Mouse (Mus musculus) hindbrain, embryonic 16.5 days (tissue): Measurements from ENCODE around the gene Maco1. TPM values are rescaled to one million over a fixed set of nuclear protein-coding genes. Genes with fewer than 3 reads are reported as not detected.

ENCODE experiments used
- ATAC-seq: fragments of 200-750 bp; cut with Nextera tagmentation; 2 replicates; pipeline ENCODE4 v1.8.0; 2017; ENCODE audit warnings: moderate TSS enrichment, moderate library complexity
- H3K27ac ChIP-seq: fragments of 300-500 bp; sonication (generic); 2 replicates; pipeline ENCODE4 v1.5.1; 2014; ENCODE audit warnings: low read depth, mild to moderate bottlenecking, control low read depth, low read length, moderate library complexity
- H3K27me3 ChIP-seq: fragments of 300-500 bp; sonication (generic); replicated peaks from 2 replicates; pipeline ENCODE4 v1.6.1; 2014; ENCODE audit warnings: low read length; ENCODE audit not compliant: control insufficient read depth, insufficient read depth
- H3K36me3 ChIP-seq: fragments of 300-500 bp; sonication (generic); 2 replicates; pipeline ENCODE4 v1.6.1; 2014; ENCODE audit warnings: mild to moderate bottlenecking, low read length, moderate library complexity, mixed read lengths; ENCODE audit not compliant: control insufficient read depth, insufficient read depth
- H3K4me1 ChIP-seq: fragments of 300-500 bp; sonication (generic); 2 replicates; pipeline ENCODE4 v1.6.1; 2014; ENCODE audit warnings: low read depth, low read length; ENCODE audit not compliant: control insufficient read depth, insufficient read depth
- H3K4me2 ChIP-seq: fragments of 300-500 bp; sonication (generic); 2 replicates; pipeline ENCODE4 v1.6.1; 2014; ENCODE audit warnings: mild to moderate bottlenecking, low read length, control low read depth, moderate library complexity
- H3K4me3 ChIP-seq: fragments of 300-500 bp; sonication (generic); 2 replicates; pipeline ENCODE4 v1.5.1; 2014; ENCODE audit warnings: mild to moderate bottlenecking, low read length, control low read depth, moderate library complexity
- H3K9ac ChIP-seq: fragments of 300-500 bp; sonication (generic); 2 replicates; pipeline ENCODE4 v1.6.1; 2014; ENCODE audit warnings: low read depth, mild to moderate bottlenecking, control low read depth, low read length, moderate library complexity
- H3K9me3 ChIP-seq: fragments of 300-500 bp; sonication (generic); 2 replicates; pipeline ENCODE4 v1.6.1; 2014; ENCODE audit warnings: mild to moderate bottlenecking, low read length, moderate library complexity; ENCODE audit not compliant: control insufficient read depth
- WGBS: fragments of 180-500 bp; shearing (Covaris S2); extraction: QIAGEN DNeasy Blood & Tissue Kit; methylation state at CpG from one replicate; pipeline ENCODE4 v1.1.7; 2014; 5-methylcytosine and 5-hydroxymethylcytosine counted together
- polyA plus RNA-seq: library from polyadenylated mRNA; unstranded; fragments of >200 nt; fragmentation: Nextera tagmentation; extraction: Ambion mirVana; gene quantifications from 2 replicates; pipeline ENCODE4 v1.2.1, GENCODE M21; 2015

The Maco1 gene
- polyA plus RNA-seq, 1 experiment from 2014 or later, result 75.4 TPM

DNA sequence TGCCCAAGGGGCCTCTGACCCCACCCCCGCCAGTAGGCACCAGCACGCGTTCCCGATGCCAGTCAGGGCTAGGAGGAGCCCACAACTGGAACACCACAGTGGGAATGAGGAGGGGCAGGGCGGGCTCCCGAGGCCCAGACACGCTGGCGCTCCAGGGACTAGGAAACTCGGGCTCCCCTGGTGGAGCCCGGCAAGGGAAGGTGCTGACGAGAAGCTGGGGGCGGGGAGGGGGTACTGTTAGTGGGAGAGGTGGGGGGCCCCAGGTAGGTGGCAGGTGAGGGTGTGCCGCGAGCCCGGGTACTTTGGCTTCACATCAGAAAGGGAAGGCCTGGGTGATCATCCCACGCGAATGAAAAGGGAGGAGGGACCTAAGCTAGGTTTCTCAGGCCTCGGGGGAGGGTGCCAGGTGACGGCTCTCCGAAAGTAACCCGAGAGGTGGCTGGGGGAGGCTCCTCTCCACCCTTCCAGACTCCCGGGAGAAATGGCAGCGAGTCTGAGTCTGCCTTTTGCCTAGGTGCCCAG, 86.2 kb downstream of the Maco1 start:
- H3K9ac ChIP-seq, result peak overlapping the region; percentile 61
- peak overlapping the region; percentile 55 for H3K4me3 ChIP-seq
- no peak for ATAC-seq
- no peaks in the 10 kb centered on the region for H3K9me3 ChIP-seq
- H3K27ac ChIP-seq, result no peak overlapping the region
- H3K36me3 ChIP-seq, result no peaks in the 10 kb centered on the region
- peaks cover 15% of the 10 kb centered on the region for H3K4me1 ChIP-seq
- 4% methylated on average over 23 of the region's 23 CpGs for WGBS
- peak overlapping the region; percentile 91 for H3K4me2 ChIP-seq
- H3K27me3 ChIP-seq, result peaks cover 19% of the 10 kb centered on the region; the same call in 1 of the 2 replicates

DNA sequence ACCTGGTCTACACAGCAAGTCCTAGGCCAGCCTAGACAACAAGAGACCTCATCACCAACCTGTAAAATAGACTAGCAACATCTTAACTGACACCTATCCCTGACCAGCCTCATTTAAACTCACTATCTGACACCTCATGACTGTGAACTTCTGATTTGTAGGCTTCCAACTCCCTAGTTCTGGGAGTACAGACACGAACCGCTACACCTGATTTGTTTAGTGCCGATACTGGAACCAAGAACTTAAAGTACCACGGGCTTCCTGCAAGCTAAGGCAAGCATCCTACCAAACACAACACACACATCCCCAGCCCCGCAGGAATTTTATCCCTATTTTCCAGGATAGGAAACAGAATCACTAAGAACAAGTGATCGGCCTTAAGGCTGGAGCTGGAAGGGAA, 86.9 kb downstream of the Maco1 start:
- H3K4me3 ChIP-seq, result no peak overlapping the region
- H3K9me3 ChIP-seq, result no peaks in the 10 kb centered on the region
- no peak overlapping the region for H3K27ac ChIP-seq
- 82% methylated on average over 6 of the region's 6 CpGs for WGBS
- H3K36me3 ChIP-seq, result no peaks in the 10 kb centered on the region
- H3K27me3 ChIP-seq, result peaks cover 19% of the 10 kb centered on the region; the same call in 1 of the 2 replicates
- no peak overlapping the region for H3K9ac ChIP-seq
- no peak overlapping the region for H3K4me2 ChIP-seq
- peaks cover 15% of the 10 kb centered on the region for H3K4me1 ChIP-seq
- ATAC-seq, result no peak

DNA sequence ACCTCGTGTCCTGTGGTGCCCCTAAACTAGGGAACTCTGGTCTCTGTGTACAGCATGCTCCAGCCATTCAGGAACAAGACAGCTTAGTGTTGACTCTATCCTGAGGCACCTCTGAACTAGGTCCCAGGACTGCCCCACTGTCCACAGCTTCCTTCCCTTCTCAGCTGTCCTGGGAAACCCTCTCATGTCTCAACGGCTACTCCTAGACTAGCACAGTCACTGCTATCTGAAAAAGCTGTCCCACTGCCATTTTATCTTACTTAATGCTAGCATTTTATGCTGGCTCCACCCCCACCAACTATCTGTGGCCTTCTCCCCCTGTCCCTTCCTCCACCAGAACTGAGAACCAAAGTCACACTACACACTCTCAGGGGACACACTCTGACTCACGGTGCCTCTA, 88.8 kb downstream of the Maco1 start:
- Histone ChIP-seq H3K4me2 (no peak overlapping the region), H3K4me1 (peaks cover 15% of the 10 kb centered on the region), H3K9ac (no peak overlapping the region), H3K4me3 (no peak overlapping the region), H3K27me3 (peaks cover 19% of the 10 kb centered on the region; the same call in 1 of the 2 replicates), H3K9me3 (no peaks in the 10 kb centered on the region), H3K27ac (no peak overlapping the region), H3K36me3 (no peaks in the 10 kb centered on the region)
- 85% methylated on average over 3 of the region's 3 CpGs for WGBS
- ATAC-seq, result no peak

DNA sequence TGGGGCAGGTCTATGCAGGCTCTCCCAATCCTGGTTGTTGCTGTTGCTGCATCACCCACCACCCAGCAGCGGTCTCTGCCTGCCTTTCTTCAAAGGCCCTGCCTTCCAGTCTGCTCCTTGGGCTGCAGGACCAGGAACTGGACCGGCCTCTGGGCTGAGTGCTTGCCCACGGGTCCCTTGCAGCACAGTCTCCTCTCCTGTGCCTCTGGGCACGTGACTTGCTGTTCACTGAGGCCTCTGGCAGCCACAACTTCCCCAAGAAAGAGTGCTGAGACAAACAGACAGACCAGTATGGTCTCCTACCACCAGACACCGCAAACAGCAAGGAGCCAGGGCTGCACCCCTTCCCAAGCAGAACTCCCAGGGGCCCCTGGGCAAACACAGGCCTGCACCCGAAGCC, 90.8 kb downstream of the Maco1 start:
- H3K27me3 ChIP-seq, result peaks cover 8% of the 10 kb centered on the region; the same call in 1 of the 2 replicates
- ATAC-seq, result no peak
- H3K9me3 ChIP-seq, result no peaks in the 10 kb centered on the region
- H3K9ac ChIP-seq, result no peak overlapping the region
- H3K4me3 ChIP-seq, result no peak overlapping the region
- WGBS, result 79% methylated on average over 6 of the region's 6 CpGs
- H3K4me2 ChIP-seq, result no peak overlapping the region
- H3K4me1 ChIP-seq, result peaks cover 6% of the 10 kb centered on the region
- H3K27ac ChIP-seq, result no peak overlapping the region
- H3K36me3 ChIP-seq, result no peaks in the 10 kb centered on the region

DNA sequence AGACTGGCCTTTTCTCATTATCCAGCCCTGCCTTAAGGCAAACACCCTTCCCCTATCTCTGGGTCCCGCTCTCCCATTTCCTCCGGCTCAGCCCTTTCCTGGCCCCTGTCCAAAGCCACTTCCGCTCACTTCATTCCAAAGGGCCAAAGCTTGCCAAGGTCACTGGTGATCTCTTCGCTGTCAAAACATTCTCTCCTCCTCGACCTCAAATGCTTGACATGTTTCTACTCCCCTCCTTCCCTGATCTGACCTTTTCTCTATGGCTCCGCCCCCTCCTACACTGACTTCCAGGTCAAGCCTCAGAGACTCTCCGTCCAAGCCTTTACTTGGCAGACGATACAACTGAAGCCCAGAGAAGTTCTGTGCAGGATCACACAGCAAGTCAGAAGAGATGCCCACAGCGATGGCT, 92.3 kb downstream of the Maco1 start:
- H3K4me1 ChIP-seq, result no peaks in the 10 kb centered on the region
- no peak overlapping the region for H3K27ac ChIP-seq
- 0 out of 2 replicates have a peak, but pooled peaks cover 2% of the 10 kb centered on the region for H3K27me3 ChIP-seq
- 53% methylated on average over 9 of the region's 9 CpGs for WGBS
- ATAC-seq, result no peak
- no peaks in the 10 kb centered on the region for H3K9me3 ChIP-seq
- H3K4me3 ChIP-seq, result no peak overlapping the region
- no peak overlapping the region for H3K9ac ChIP-seq
- H3K36me3 ChIP-seq, result no peaks in the 10 kb centered on the region
- H3K4me2 ChIP-seq, result no peak overlapping the region

DNA sequence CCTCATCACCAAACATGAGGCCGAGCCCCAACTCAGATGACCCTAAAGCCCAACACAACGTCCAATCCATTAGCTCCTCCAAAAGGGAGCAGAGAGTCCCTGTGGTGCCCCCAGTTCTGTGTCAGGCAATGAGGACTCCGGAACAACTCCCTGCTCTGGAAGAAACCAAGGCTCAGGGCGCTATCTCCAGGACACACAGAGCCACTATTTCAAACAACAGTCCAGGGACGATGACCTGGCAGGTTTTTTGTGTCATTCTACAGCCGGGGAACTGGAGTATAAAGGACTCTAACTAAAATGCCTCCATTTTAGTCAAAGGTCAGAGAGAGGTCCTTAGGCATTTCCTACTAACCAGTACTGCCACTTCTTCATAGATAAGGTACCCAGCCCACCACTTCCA, 92.9 kb downstream of the Maco1 start:
- Histone ChIP-seq H3K4me3 (no peak overlapping the region), H3K9me3 (no peaks in the 10 kb centered on the region), H3K36me3 (no peaks in the 10 kb centered on the region), H3K9ac (no peak overlapping the region), H3K4me2 (no peak overlapping the region), H3K27ac (no peak overlapping the region), H3K4me1 (no peaks in the 10 kb centered on the region), H3K27me3 (no peaks in the 10 kb centered on the region)
- no peak for ATAC-seq
- 77% methylated on average over 6 of the region's 6 CpGs for WGBS

DNA sequence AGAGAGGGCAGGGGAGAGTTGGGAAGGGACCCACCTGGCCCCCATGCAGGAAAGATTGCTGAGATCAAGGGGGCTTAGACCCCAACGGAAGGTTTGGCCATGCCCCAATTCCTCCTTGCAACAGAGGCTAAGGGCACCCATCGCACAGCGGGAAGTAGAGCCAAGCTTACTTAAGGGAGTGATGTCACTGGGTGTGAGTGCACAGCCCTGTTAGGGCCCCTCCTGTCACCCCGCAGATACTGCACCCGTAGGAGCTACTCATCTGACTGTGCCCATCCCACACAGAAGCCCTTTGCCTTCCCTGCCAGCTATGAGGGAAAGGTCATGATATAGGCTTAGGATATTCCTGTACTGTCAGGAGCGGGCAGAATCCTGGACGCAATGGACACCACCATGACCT, 93.6 kb downstream of the Maco1 start:
- H3K4me3 ChIP-seq, result no peak overlapping the region
- no peaks in the 10 kb centered on the region for H3K9me3 ChIP-seq
- H3K36me3 ChIP-seq, result no peaks in the 10 kb centered on the region
- no peak overlapping the region for H3K27ac ChIP-seq
- no peaks in the 10 kb centered on the region for H3K4me1 ChIP-seq
- H3K9ac ChIP-seq, result no peak overlapping the region
- no peaks in the 10 kb centered on the region for H3K27me3 ChIP-seq
- 93% methylated on average over 7 of the region's 7 CpGs for WGBS
- ATAC-seq, result no peak
- H3K4me2 ChIP-seq, result no peak overlapping the region

DNA sequence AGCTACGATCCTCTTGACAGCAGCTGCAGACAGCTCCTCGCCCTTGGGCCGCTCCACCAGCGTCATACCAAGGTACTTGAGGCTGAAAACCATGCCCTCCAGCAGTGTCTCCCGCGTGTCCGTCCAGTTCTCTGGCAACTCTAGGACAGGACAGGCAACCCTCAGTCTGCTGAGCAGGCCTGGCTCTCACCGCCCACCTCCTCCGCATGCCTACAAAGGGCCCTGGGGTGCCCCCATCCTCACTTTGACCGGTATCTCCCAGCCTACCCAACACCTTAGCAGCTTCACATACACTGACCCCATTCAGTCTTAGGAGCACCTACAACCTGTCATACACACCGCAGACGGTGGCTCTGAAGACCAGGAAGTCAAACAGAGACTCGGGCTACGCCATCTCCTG, 94.2 kb downstream of the Maco1 start:
- 97% methylated on average over 14 of the region's 14 CpGs for WGBS
- Histone ChIP-seq H3K4me2 (no peak overlapping the region), H3K4me3 (no peak overlapping the region), H3K9me3 (no peaks in the 10 kb centered on the region), H3K27ac (no peak overlapping the region), H3K4me1 (peaks cover 2% of the 10 kb centered on the region), H3K36me3 (no peaks in the 10 kb centered on the region), H3K9ac (no peak overlapping the region), H3K27me3 (no peaks in the 10 kb centered on the region)
- ATAC-seq, result no peak

DNA sequence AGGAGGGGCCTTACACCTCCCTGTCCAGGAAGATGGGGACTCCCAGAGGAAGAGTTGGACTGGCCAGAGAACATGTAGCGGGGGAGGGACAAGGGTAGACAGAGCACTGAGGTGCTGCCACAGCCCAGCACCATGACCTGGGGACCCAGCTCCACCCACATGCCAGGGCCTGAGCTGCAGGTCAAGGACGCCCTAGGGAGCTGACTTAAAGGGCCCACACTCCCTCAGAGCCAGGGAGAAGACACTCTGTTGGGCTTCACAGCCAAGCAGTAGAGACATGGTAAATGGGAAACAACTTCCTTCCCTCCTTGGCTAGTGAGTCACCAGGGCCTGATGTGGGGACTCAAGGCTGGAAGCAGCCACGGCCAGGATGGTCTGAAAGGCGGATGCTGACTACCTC, 94.8 kb downstream of the Maco1 start:
- no peak overlapping the region for H3K27ac ChIP-seq
- no peak for ATAC-seq
- no peak overlapping the region for H3K9ac ChIP-seq
- H3K9me3 ChIP-seq, result no peaks in the 10 kb centered on the region
- H3K4me1 ChIP-seq, result peaks cover 2% of the 10 kb centered on the region
- H3K4me3 ChIP-seq, result no peak overlapping the region
- 90% methylated on average over 4 of the region's 4 CpGs for WGBS
- no peaks in the 10 kb centered on the region for H3K27me3 ChIP-seq
- H3K4me2 ChIP-seq, result no peak overlapping the region
- H3K36me3 ChIP-seq, result no peaks in the 10 kb centered on the region

DNA sequence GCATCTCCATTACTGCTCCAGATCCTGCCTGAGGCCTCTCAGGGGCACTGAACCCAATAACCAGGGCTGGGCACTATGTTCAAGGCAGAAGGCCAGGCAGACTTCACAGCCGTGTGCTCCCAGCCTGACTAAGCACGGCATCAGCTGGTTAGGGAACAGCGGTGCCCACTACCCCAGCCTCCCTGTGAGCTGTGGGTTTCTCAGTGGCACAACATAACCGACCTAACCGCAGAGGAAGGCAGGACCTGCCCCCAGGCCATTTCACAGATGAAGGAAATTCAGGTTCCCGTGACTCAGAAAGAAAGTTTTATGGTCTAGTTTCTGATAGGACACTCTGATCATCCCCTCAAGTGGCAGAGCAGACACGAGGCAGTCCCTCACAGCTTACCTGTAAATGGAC, 96.2 kb downstream of the Maco1 start:
- no peak for ATAC-seq
- WGBS, result 75% methylated on average over 7 of the region's 7 CpGs
- H3K27ac ChIP-seq, result no peak overlapping the region

More for the DNA sequence above, 96.2 kb downstream of the Maco1 start:
- Histone ChIP-seq H3K27me3 (no peaks in the 10 kb centered on the region), H3K4me2 (no peak overlapping the region), H3K36me3 (no peaks in the 10 kb centered on the region), H3K9ac (no peak overlapping the region), H3K4me1 (peaks cover 2% of the 10 kb centered on the region), H3K9me3 (no peaks in the 10 kb centered on the region), H3K4me3 (no peak overlapping the region)
